Mouse (Mus musculus) liver, embryonic 14.5 days (tissue): ENCODE results near the gene Anapc1.

Experiments used
- CTCF ChIP-seq: IDR thresholded peaks from 2 replicates; pipeline ENCODE4 v1.5.1; 2016; ENCODE audit warnings: antibody characterized with exemption, low read depth, control low read depth
- EP300 ChIP-seq: IDR thresholded peaks from 2 replicates; pipeline ENCODE4 v1.6.1; 2016; ENCODE audit warnings: antibody characterized with exemption, low read depth

GRCm38 (mm10) chr2:128612275-128612674, 74.9 kb downstream of the Anapc1 start:
- TF ChIP-seq CTCF (no peak), EP300 (no peak)
